Mouse (Mus musculus) lung, embryonic 14.5 days (tissue): ENCODE data around the gene Lrrk1. TPM values are rescaled to one million over a fixed set of nuclear protein-coding genes. Genes with fewer than 3 reads are reported as not detected.
A peak's percentile ranks its signal among the peaks of the same experiment; 100 is the strongest.

Experiments used
- ATAC-seq: fragments of 200-750 bp; cut with Nextera tagmentation; 2 replicates; pipeline ENCODE4 v1.8.0; 2017; ENCODE audit warnings: mild to moderate bottlenecking, moderate TSS enrichment, moderate library complexity; ENCODE audit not compliant: insufficient read depth
- DNase-seq: peaks from one replicate; pipeline ENCODE4 v3.0.0-alpha.2; 2015
- H3K27ac ChIP-seq: fragments of 300-500 bp; sonication (generic); 2 replicates; pipeline ENCODE4 v1.5.1; 2014; ENCODE audit warnings: low read depth, mild to moderate bottlenecking, moderate library complexity
- H3K27me3 ChIP-seq: fragments of 300-500 bp; sonication (generic); 2 replicates; pipeline ENCODE4 v1.6.1; 2014; ENCODE audit warnings: low read length, control low read depth; ENCODE audit not compliant: insufficient read depth
- H3K36me3 ChIP-seq: fragments of 300-500 bp; sonication (generic); 2 replicates; pipeline ENCODE4 v1.6.1; 2014; ENCODE audit warnings: control low read depth; ENCODE audit not compliant: insufficient read depth
- H3K4me1 ChIP-seq: fragments of 300-500 bp; sonication (generic); 2 replicates; pipeline ENCODE4 v1.6.1; 2014; ENCODE audit warnings: antibody characterized with exemption, control low read depth; ENCODE audit not compliant: insufficient read depth
- H3K4me2 ChIP-seq: fragments of 300-500 bp; sonication (generic); 2 replicates; pipeline ENCODE4 v1.6.1; 2014; ENCODE audit warnings: mild to moderate bottlenecking
- H3K4me3 ChIP-seq: fragments of 300-500 bp; sonication (generic); 2 replicates; pipeline ENCODE4 v1.5.1; 2014; ENCODE audit warnings: low read depth, low read length
- H3K9ac ChIP-seq: fragments of 300-500 bp; sonication (generic); 2 replicates; pipeline ENCODE4 v1.6.1; 2014
- H3K9me3 ChIP-seq: fragments of 300-500 bp; sonication (generic); 2 replicates; pipeline ENCODE4 v1.6.1; 2016; ENCODE audit warnings: low read depth, low read length, control low read depth
- CTCF ChIP-seq: IDR thresholded peaks from 2 replicates; pipeline ENCODE4 v1.5.1; 2016; ENCODE audit warnings: antibody characterized with exemption, low read depth
- WGBS: fragments of 180-500 bp; shearing (Covaris S2); extraction: QIAGEN DNeasy Blood & Tissue Kit; methylation state at CpG from one replicate; pipeline ENCODE4 v1.1.7; 2014; 5-methylcytosine and 5-hydroxymethylcytosine counted together
- polyA plus RNA-seq: library from polyadenylated mRNA; unstranded; fragments of >200 nt; fragmentation: Nextera tagmentation; extraction: Ambion mirVana; gene quantifications from 2 replicates; pipeline ENCODE4 v1.2.1, GENCODE M21; 2014

Lrrk1 gene
- polyA plus RNA-seq, 1 experiment from 2014 or later: 25.8 TPM

DNA sequence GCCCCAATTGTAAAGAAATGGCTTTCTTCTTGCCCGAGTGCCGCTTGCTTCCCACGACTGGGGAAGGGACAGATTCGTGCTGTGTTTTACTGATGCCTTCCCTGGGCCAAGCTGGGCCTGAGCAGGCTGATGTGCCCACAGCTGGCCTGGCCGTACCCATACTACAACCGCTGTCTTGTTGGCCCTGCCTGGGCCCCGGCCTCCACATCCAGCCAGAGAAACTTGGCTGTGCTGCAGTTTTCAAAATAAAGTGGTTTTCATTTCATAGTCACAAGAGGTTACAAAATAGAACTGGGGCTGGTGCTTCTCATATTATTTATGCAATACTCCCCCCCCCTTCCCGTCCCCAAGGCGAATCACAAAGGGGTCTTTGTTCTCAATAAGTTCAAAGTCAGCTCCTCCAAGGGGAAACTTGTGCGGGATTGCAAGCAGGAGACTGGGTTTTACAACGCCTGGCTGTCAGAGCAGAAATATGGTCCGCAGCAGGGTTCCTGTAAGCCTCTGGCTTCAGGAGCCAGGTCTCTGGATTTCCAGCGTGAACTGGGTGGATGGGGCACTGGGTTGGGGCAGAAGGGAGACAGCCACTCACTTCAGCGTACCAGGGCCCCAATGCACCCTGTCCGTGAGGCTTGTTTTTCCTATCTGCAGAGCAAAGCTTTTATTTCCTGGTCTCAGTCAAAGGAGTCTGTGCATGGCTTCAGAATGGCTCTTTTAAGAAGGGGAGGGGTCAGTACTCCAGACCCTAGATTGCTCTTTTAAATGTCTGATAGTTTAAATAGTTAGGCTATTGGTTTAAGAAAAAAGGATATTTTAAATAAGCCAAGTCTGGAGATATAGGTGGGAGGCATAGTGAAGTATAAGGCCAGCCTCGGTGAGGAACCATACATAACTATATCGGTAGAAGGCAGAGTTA is 157.3 kb downstream of the Lrrk1 start:
- 41% methylated on average over 17 of the region's 17 CpGs for WGBS
- peaks cover 10% of the 10 kb centered on the region for H3K4me1 ChIP-seq
- H3K27me3 ChIP-seq: no peaks in the 10 kb centered on the region
- H3K9me3 ChIP-seq: no peaks in the 10 kb centered on the region
- DNase-seq: peak; percentile 17
- no peak overlapping the region; the same call in 1 of the 2 replicates for H3K9ac ChIP-seq
- ATAC-seq: peak; percentile 32; the same call in 1 of the 2 replicates
- peak overlapping the region; percentile 81 for H3K27ac ChIP-seq
- H3K4me3 ChIP-seq: no peak overlapping the region
- H3K36me3 ChIP-seq: no peaks in the 10 kb centered on the region
- H3K4me2 ChIP-seq: no peak overlapping the region
- TF ChIP-seq CTCF: no peak

DNA sequence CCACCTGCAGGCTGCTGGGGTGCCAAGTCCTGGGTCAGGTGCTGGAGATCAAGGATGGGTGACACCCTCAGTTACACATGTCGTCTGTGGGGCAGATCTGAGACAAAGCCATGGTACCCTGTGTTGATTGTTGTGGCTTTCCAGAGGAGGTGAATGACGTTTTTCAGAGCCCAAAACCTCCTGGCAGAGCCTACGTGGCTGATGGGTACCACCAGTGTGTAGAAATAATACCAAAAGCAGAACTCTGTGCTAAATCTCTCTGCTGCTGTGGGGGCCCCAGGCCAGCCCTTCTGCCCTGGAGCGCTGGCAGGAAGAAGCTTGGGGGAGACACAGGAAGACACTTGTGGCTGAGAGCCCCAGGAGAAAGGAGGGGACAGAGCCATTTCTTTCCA is 157.9 kb downstream of the Lrrk1 start:
- H3K36me3 ChIP-seq: no peaks in the 10 kb centered on the region
- ATAC-seq (no peak), DNase-seq (no peak)
- 63% methylated on average over 4 of the region's 4 CpGs for WGBS
- H3K4me3 ChIP-seq: no peak overlapping the region
- no peaks in the 10 kb centered on the region for H3K27me3 ChIP-seq
- H3K27ac ChIP-seq: peak overlapping the region; percentile 81
- no peak for TF ChIP-seq CTCF
- no peak overlapping the region for H3K4me2 ChIP-seq
- peaks cover 10% of the 10 kb centered on the region for H3K4me1 ChIP-seq
- H3K9ac ChIP-seq: no peak overlapping the region
- H3K9me3 ChIP-seq: no peaks in the 10 kb centered on the region

DNA sequence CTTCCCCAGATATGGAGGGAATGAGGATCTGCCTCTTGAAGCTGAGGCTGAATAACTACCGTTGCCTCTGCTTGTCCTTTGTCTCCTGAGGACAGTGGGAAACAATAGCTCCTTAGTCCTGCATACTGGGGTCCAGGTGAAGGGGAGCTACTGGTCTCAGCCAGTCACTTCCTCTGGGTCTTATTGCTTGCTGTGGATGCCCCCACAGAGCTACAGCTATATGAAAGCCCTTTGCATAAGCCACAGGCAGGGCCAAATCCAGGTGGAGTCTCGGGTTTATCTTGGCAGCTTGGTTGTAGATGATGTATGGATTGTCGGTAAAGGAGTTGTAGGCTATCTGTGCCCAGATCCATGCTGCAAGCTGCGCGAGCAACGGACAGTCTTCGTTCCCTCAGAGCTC is 158.7 kb downstream of the Lrrk1 start:
- no peaks in the 10 kb centered on the region for H3K9me3 ChIP-seq
- DNase-seq: no peak
- H3K36me3 ChIP-seq: no peaks in the 10 kb centered on the region

DNA sequence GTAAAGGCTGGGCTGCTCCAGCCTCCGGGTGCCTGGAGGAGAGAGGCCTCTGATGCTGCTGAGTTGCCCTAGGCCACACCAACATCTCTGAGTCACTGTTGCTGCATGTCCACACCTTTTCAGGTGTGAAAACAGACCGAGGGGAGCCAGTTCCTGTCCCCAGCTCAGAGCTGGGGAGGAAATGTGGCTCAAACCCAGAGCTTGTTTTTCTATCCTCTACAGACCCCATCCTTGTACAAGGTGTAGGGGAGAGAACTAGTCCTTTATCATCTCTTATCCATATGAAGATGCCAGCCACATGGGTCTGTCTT is 159.6 kb downstream of the Lrrk1 start:
- H3K27ac ChIP-seq: no peak overlapping the region

More for the DNA sequence above, 158.7 kb downstream of the Lrrk1 start:
- TF ChIP-seq CTCF: no peak
- no peak for ATAC-seq
- Histone ChIP-seq H3K4me3 (no peak overlapping the region), H3K4me2 (no peak overlapping the region), H3K27ac (no peak overlapping the region), H3K27me3 (no peaks in the 10 kb centered on the region), H3K4me1 (peaks cover 10% of the 10 kb centered on the region), H3K9ac (no peak overlapping the region)
- WGBS: 54% methylated on average over 7 of the region's 7 CpGs

DNA sequence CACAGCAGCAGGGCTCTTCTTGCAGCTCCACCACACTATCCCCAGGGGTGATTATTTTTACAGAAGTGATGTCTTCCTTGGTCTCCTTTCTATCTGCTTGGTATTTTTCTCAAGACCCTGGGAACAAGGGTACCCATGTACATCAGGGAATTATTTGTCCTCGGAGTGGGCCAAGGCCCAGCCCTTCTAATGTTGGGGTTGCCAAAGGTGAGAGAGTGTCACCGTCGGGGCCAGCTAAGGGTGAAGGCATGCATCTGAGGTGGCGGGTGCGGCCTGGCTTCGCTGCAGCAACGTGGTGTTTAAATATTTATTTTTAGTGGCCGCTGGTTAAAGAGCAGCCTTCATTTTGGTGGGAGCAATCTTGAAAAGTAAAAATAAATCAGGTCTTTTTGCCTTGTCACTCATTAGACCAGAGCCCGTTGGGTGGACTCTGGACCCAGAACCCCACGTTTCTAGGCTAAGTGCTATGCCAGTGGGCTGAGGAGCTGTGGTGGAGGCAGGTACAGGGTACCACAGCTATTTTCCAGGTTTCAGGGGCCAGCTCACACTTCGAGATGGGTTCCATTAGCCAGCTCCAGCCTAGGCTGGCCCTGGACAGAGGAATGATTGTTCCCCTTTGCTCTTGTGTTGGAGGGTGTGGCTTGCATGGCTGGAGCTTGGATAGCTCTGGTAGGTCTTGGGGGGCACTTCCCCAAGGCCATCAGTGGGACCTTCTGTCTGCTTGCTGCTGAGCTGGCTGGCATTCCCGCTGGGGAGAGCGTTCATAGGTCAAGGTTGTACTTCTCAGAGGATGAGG is 160.1 kb downstream of the Lrrk1 start:
- Histone ChIP-seq H3K4me3 (no peak overlapping the region), H3K27ac (no peak overlapping the region), H3K9ac (no peak overlapping the region), H3K27me3 (no peaks in the 10 kb centered on the region), H3K4me1 (peaks cover 7% of the 10 kb centered on the region), H3K9me3 (no peaks in the 10 kb centered on the region), H3K36me3 (no peaks in the 10 kb centered on the region), H3K4me2 (no peak overlapping the region)
- no peak for ATAC-seq
- WGBS: 49% methylated on average over 13 of the region's 13 CpGs
- DNase-seq: no peak
- TF ChIP-seq CTCF: no peak

More for the DNA sequence above, 159.6 kb downstream of the Lrrk1 start:
- DNase-seq (no peak), ATAC-seq (no peak)
- 53% methylated on average over 2 of the region's 2 CpGs for WGBS
- Histone ChIP-seq H3K4me2 (no peak overlapping the region), H3K4me1 (peaks cover 10% of the 10 kb centered on the region), H3K27me3 (no peaks in the 10 kb centered on the region), H3K4me3 (no peak overlapping the region), H3K36me3 (no peaks in the 10 kb centered on the region), H3K9ac (no peak overlapping the region), H3K9me3 (no peaks in the 10 kb centered on the region)
- TF ChIP-seq CTCF: no peak

DNA sequence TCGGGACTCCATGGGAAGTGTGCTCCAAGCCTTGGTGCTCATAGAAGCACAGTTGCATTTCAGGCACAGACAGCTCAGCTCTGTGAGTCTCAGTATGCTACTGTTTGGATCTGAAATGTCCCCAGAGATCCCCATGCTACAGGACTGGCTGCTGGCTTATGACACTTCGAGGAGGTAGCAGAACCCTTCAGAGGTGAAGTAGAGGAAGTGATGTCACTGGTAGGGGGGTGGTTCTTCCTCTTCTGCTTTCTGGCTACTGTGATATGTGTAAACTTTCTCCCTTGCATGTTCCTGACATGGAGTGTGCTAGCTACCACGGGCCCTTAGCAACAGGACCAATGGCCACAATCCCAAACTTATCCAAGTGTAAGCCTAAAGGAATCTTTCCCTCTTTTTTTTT is 162.3 kb downstream of the Lrrk1 start:
- Histone ChIP-seq H3K4me1 (peaks cover 8% of the 10 kb centered on the region), H3K9me3 (no peaks in the 10 kb centered on the region), H3K27me3 (no peaks in the 10 kb centered on the region), H3K9ac (no peak overlapping the region), H3K4me3 (no peak overlapping the region), H3K4me2 (no peak overlapping the region), H3K27ac (no peak overlapping the region), H3K36me3 (no peaks in the 10 kb centered on the region)
- no peak for TF ChIP-seq CTCF
- ATAC-seq (no peak), DNase-seq (no peak)
- 71% methylated on average over 3 of the region's 3 CpGs for WGBS

DNA sequence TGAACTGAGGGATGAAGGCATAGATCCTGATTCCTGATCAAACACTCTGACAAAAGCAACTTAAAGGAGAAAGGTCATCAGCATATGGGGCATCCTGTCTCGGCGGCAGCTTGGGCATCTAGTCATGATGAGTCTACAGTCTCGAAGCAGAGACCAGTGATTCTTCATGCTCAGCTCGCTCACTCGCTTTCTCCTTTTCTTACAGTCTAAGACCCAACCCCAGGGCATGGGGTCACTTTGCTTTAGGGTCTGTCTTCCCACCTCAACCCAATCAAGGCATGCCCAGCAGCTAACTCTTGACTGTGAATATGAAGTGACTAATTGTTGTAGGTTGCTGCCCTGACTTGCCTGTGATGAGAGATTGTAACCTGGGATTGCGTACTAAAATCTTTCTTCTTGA is 163.6 kb downstream of the Lrrk1 start:
- H3K4me2 ChIP-seq: no peak overlapping the region
- no peaks in the 10 kb centered on the region for H3K27me3 ChIP-seq
- TF ChIP-seq CTCF: no peak
- ATAC-seq: no peak
- no peak overlapping the region for H3K4me3 ChIP-seq
- no peaks in the 10 kb centered on the region for H3K9me3 ChIP-seq
- peaks cover 6% of the 10 kb centered on the region; the same call in 1 of the 2 replicates for H3K4me1 ChIP-seq
- no peak overlapping the region for H3K9ac ChIP-seq
- no peak for DNase-seq
- WGBS: 93% methylated on average over 6 of the region's 6 CpGs
- H3K36me3 ChIP-seq: no peaks in the 10 kb centered on the region
- no peak overlapping the region for H3K27ac ChIP-seq
